Mouse (Mus musculus) embryonic facial prominence, embryonic 10.5 days (tissue): ENCODE measurements around the gene Dpf3. TPM values are rescaled to one million over a fixed set of nuclear protein-coding genes. Genes with fewer than 3 reads are reported as not detected.

Experiments used
- polyA plus RNA-seq: library from polyadenylated mRNA; unstranded; fragments of >200 nt; fragmentation: Nextera tagmentation; extraction: Ambion mirVana; gene quantifications from 2 replicates; pipeline ENCODE4 v1.2.1, GENCODE M21; 2016

Gene Dpf3
- polyA plus RNA-seq, 1 experiment from 2014 or later, result 2.8 TPM

Other genes with a start within 250 kb of the Dpf3 start
- gene Dcaf4, start 32.8 kb upstream of the Dpf3 start, polyA plus RNA-seq, result 29.5 and 30.1 TPM in 2 replicates
- 21.8 and 24.8 TPM in 2 replicates for gene Zfyve1, start 109.5 kb upstream of the Dpf3 start, polyA plus RNA-seq
- 315 and 324 TPM in 2 replicates for gene Rbm25, start 143.5 kb upstream of the Dpf3 start, polyA plus RNA-seq
- gene Psen1, start 200.4 kb upstream of the Dpf3 start, polyA plus RNA-seq, result 61.4 and 63.3 TPM in 2 replicates